Comparison of ENCODE assay signal across 8 mouse cellular contexts in the genomic region with DNA sequence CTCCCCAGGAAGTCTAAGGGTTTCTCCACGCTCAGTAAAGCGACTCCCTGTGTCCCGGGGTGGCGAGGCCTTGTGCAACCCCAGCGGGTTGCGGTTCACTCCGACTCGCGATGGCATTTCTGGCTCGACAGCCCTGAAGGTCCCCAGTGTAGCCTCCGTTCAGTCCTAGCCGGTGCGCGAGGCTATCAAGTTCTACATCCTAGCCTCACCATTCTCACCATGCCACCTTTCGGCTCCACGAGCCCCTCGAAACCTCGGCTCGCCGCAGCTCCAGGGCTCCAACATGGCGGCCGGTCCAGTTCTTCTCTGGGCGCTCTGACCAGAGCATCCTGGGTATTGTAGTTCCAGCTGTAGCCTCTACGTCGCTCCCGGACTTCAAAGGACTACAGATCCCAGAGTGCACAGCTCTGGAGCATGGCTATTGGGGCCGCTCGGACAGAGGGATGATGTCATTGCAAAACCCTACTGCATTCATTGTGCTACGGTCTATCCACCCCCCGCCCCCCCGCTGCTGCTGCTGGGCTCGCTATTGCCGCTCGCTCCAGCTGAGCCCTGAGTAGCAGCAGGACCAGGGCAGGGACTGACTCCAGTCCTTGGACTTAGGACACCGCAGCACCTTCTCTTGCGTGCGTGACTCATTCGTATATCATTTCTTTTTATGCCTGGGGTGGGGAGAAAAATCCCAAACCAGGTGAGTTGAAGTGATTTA. TPM values are rescaled to one million over a fixed set of nuclear protein-coding genes. Genes with fewer than 3 reads are reported as not detected.
A peak's percentile ranks its signal among the peaks of the same experiment; 100 is the strongest.
DNase-seq lines count a peak whose midpoint lies in the region; ATAC-seq and TF ChIP-seq lines count a peak whose summit lies in the region.

A gene (plus strand): TSS at position 452 of the 709 bp plus-strand sequence.

- DNase-seq in 416B (ENCODE audit: low read depth): peak; percentile 99
- DNase-seq in heart, adult 8-10 months (ENCODE audit: low spot score): peak; percentile 96
- peak; percentile 98 for DNase-seq in kidney, adult 9 months
- DNase-seq in limb, embryonic 14.5 days (ENCODE audit: low spot score): peak; percentile 99
- peak; percentile 100 for DNase-seq in midbrain, postnatal 0 days (ENCODE audit: low spot score)
- peak; percentile 70 to 80 for DNase-seq in spleen, postnatal 14 days (ENCODE audit: low spot score in 2 of 2)

- peak within 1 kb of the TSS; percentile 90 for H3K27ac ChIP-seq in bone marrow, adult 2 months (ENCODE audit: control insufficient read depth, insufficient read depth, low read depth, low read length, poor library complexity)
- H3K27ac ChIP-seq in embryonic facial prominence, embryonic 15.5 days (replicated peaks): peak within 1 kb of the TSS; percentile 95
- H3K27ac ChIP-seq in limb, embryonic 14.5 days (replicated peaks; ENCODE audit: low read depth, low read length): peak within 1 kb of the TSS; percentile 95
- H3K27ac ChIP-seq in midbrain, postnatal 0 days (ENCODE audit: low read depth, low read length): peak within 1 kb of the TSS; percentile 99

- H3K4me3 ChIP-seq in bone marrow, adult 2 months (replicated peaks; ENCODE audit: control insufficient read depth, low read depth, low read length): peak within 1 kb of the TSS; percentile 95
- peak within 1 kb of the TSS; percentile 84 for H3K4me3 ChIP-seq in embryonic facial prominence, embryonic 15.5 days (replicated peaks)
- peak within 1 kb of the TSS; percentile 61 for H3K4me3 ChIP-seq in limb, embryonic 14.5 days (replicated peaks; ENCODE audit: low read length)
- peak within 1 kb of the TSS; percentile 86 for H3K4me3 ChIP-seq in midbrain, postnatal 0 days (ENCODE audit: low read depth, low read length)

- no peaks in the 10 kb centered on the region for H3K9me3 ChIP-seq in embryonic facial prominence, embryonic 15.5 days (replicated peaks)
- H3K9me3 ChIP-seq in limb, embryonic 14.5 days (ENCODE audit: control insufficient read depth, low read length): no peaks in the 10 kb centered on the region
- no peaks in the 10 kb centered on the region for H3K9me3 ChIP-seq in midbrain, postnatal 0 days (ENCODE audit: low read length)

- H3K9ac ChIP-seq in embryonic facial prominence, embryonic 15.5 days: peak within 1 kb of the TSS; percentile 87
- peak within 1 kb of the TSS; percentile 97 for H3K9ac ChIP-seq in limb, embryonic 14.5 days (ENCODE audit: low read depth, low read length, severe bottlenecking)
- H3K9ac ChIP-seq in midbrain, postnatal 0 days (replicated peaks; ENCODE audit: low read length, poor library complexity, severe bottlenecking): peak within 1 kb of the TSS; percentile 97

- 0 out of 2 replicates have a peak, but pooled peaks cover 5% of the 10 kb centered on the region for H3K36me3 ChIP-seq in embryonic facial prominence, embryonic 15.5 days
- H3K36me3 ChIP-seq in limb, embryonic 14.5 days (ENCODE audit: control insufficient read depth, insufficient read depth, low read length): peaks cover 25% of the 10 kb centered on the region
- H3K36me3 ChIP-seq in midbrain, postnatal 0 days (ENCODE audit: insufficient read depth, low read length): no peaks in the 10 kb centered on the region

- peak within 1 kb of the TSS; percentile 81 for H3K4me2 ChIP-seq in embryonic facial prominence, embryonic 15.5 days (replicated peaks)
- H3K4me2 ChIP-seq in limb, embryonic 14.5 days (replicated peaks; ENCODE audit: low read depth, low read length, severe bottlenecking): peak within 1 kb of the TSS; percentile 78
- peak within 1 kb of the TSS; percentile 79 for H3K4me2 ChIP-seq in midbrain, postnatal 0 days (ENCODE audit: low read depth, low read length, poor library complexity, severe bottlenecking)

- H3K4me1 ChIP-seq in bone marrow, adult 2 months (ENCODE audit: control insufficient read depth, insufficient read depth, low read length): peaks cover 1% of the 10 kb centered on the region
- H3K4me1 ChIP-seq in embryonic facial prominence, embryonic 15.5 days: peaks cover 28% of the 10 kb centered on the region
- peaks cover 22% of the 10 kb centered on the region for H3K4me1 ChIP-seq in limb, embryonic 14.5 days (ENCODE audit: control insufficient read depth, insufficient read depth, low read length)
- H3K4me1 ChIP-seq in midbrain, postnatal 0 days (ENCODE audit: insufficient read depth, low read length): peaks cover 6% of the 10 kb centered on the region; the same call in 1 of the 2 replicates

- peak; percentile 100 for ATAC-seq in embryonic facial prominence, embryonic 15.5 days (ENCODE audit: insufficient number of reproducible peaks, low FRiP score, low TSS enrichment, low read depth)
- ATAC-seq in limb, embryonic 14.5 days (ENCODE audit: low FRiP score, low read depth): peak; percentile 100
- peak; percentile 100 for ATAC-seq in midbrain, postnatal 0 days (ENCODE audit: low FRiP score)

- H3K27me3 ChIP-seq in embryonic facial prominence, embryonic 15.5 days: no peaks in the 10 kb centered on the region
- no peaks in the 10 kb centered on the region for H3K27me3 ChIP-seq in limb, embryonic 14.5 days (ENCODE audit: control insufficient read depth, insufficient read depth, low read length)
- no peaks in the 10 kb centered on the region for H3K27me3 ChIP-seq in midbrain, postnatal 0 days (ENCODE audit: insufficient read depth, low read length)

- TF ChIP-seq CTCF in bone marrow, adult 2 months (IDR thresholded peaks at IDR 0.05; ENCODE audit: control insufficient read depth, insufficient read depth, low read length): no peak
- peak; percentile 45; the same call in 1 of the 2 replicates for TF ChIP-seq CTCF in midbrain, postnatal 0 days (IDR thresholded peaks at IDR 0.05)

- under 1% methylated on average over 38 of the region's 38 CpGs for WGBS in bone marrow, adult 2 months
- under 1% methylated on average over 38 of the region's 38 CpGs for WGBS in embryonic facial prominence, embryonic 15.5 days
- under 1% methylated on average over 37 of the region's 38 CpGs for WGBS in limb, embryonic 14.5 days
- WGBS in midbrain, postnatal 0 days: under 1% methylated on average over 38 of the region's 38 CpGs

- TF ChIP-seq POLR2A in bone marrow, adult 2 months (IDR thresholded peaks at IDR 0.05; ENCODE audit: borderline replicate concordance, control insufficient read depth, low read depth, low read length): peak; percentile 81; the same call in 1 of the 2 replicates
- peak; percentile 89; the same call in 1 of the 2 replicates for TF ChIP-seq POLR2A in limb, embryonic 14.5 days (IDR thresholded peaks at IDR 0.05; ENCODE audit: borderline replicate concordance, extremely low read depth, insufficient read depth, insufficient read length)

RNA-seq across cellular contexts. Expression of the gene that starts here (rescaled TPM):
- 6.8 and 6.9 TPM in 2 replicates for polyA plus RNA-seq in bone marrow, adult 2 months (2011; ENCODE audit: insufficient read depth, insufficient read length, low replicate concordance, missing spikeins)
- 21.4 and 21.8 TPM in 2 replicates for polyA plus RNA-seq in embryonic facial prominence, embryonic 15.5 days (2015; fragmentation: Nextera tagmentation; extraction: Ambion mirVana)
- total RNA-seq in heart, adult 8-10 months (2022): 10 to 100 TPM in 3 of 4 experiments, 1 to 10 TPM in 1; 9.5 to 20.6 (median 11.9) TPM
- 9.5 and 12.6 TPM in 2 replicates for polyA plus RNA-seq in limb, embryonic 14.5 days (2012; rRNA removed)
- polyA plus RNA-seq in limb, embryonic 14.5 days (2014; fragmentation: Nextera tagmentation; extraction: Ambion mirVana): 22.7 and 25.3 TPM in 2 replicates
- 37.2 and 44.7 TPM in 2 replicates for total RNA-seq in midbrain, postnatal 0 days (2014; rRNA removed)
- polyA plus RNA-seq in midbrain, postnatal 0 days (2015; fragmentation: Nextera tagmentation; extraction: Ambion mirVana): 13.6 and 18.5 TPM in 2 replicates

Comparison
In these comparisons a context has a peak if more than half of its experiments do, and no peak if none do; other contexts are left out.
1. Peak in every context shown above with its lines: DNase-seq, ATAC-seq, H3K4me3 ChIP-seq and H3K27ac ChIP-seq.